Mouse (Mus musculus): Measurements from ENCODE around the gene Heatr6. TPM values are rescaled to one million over a fixed set of nuclear protein-coding genes. Genes with fewer than 3 reads are reported as not detected.

Gene Heatr6
- polyA plus RNA-seq, 1 experiment from 2014 or later = 19.7 TPM

GRCm38 (mm10) chr11:83791133-83791532 lies 37.6 kb downstream of the Heatr6 start:
- Histone ChIP-seq H3K4me3 (replicated peaks) (no peak overlapping the region), H3K4me1 (replicated peaks) (no peaks in the 10 kb centered on the region), H3K27ac (no peak overlapping the region), H3K9ac (no peak overlapping the region), H3K9me3 (no peaks in the 10 kb centered on the region), H3K4me2 (replicated peaks) (no peak overlapping the region), H3K27me3 (replicated peaks) (no peaks in the 10 kb centered on the region), H3K36me3 (no peaks in the 10 kb centered on the region)
- 55% methylated on average over 4 of the region's 4 CpGs for WGBS
- ATAC-seq = no peak

GRCm38 (mm10) chr11:83792316-83792914 lies 38.9 kb downstream of the Heatr6 start:
- Histone ChIP-seq H3K4me3 (replicated peaks) (no peak overlapping the region), H3K27ac (no peak overlapping the region), H3K27me3 (replicated peaks) (no peaks in the 10 kb centered on the region), H3K9me3 (no peaks in the 10 kb centered on the region), H3K4me1 (replicated peaks) (no peaks in the 10 kb centered on the region), H3K9ac (no peak overlapping the region), H3K36me3 (no peaks in the 10 kb centered on the region), H3K4me2 (replicated peaks) (no peak overlapping the region)
- peak; percentile 88 for ATAC-seq
- 58% methylated on average over 12 of the region's 12 CpGs for WGBS

- Histone ChIP-seq H3K4me1 (replicated peaks) (no peaks in the 10 kb centered on the region), H3K36me3 (no peaks in the 10 kb centered on the region), H3K4me3 (replicated peaks) (no peak overlapping the region), H3K27me3 (replicated peaks) (no peaks in the 10 kb centered on the region), H3K9me3 (no peaks in the 10 kb centered on the region), H3K9ac (no peak overlapping the region), H3K27ac (no peak overlapping the region), H3K4me2 (replicated peaks) (no peak overlapping the region)
- 67% methylated on average over 14 of the region's 14 CpGs for WGBS
- ATAC-seq = no peak
Measured at GRCm38 (mm10) chr11:83793264-83793663, 39.8 kb downstream of the Heatr6 start.

GRCm38 (mm10) chr11:83796112-83796511 lies 42.6 kb downstream of the Heatr6 start:
- no peaks in the 10 kb centered on the region for H3K27me3 ChIP-seq (replicated peaks)
- no peak for ATAC-seq
- no peak overlapping the region for H3K4me2 ChIP-seq (replicated peaks)
- H3K27ac ChIP-seq = no peak overlapping the region
- no peaks in the 10 kb centered on the region for H3K4me1 ChIP-seq (replicated peaks)
- H3K36me3 ChIP-seq = no peaks in the 10 kb centered on the region
- H3K9ac ChIP-seq = no peak overlapping the region
- no peak overlapping the region for H3K4me3 ChIP-seq (replicated peaks)
- 77% methylated on average over 6 of the region's 6 CpGs for WGBS
- H3K9me3 ChIP-seq = no peaks in the 10 kb centered on the region

- WGBS = 77% methylated on average over 10 of the region's 10 CpGs
- no peak overlapping the region for H3K27ac ChIP-seq
- no peak for ATAC-seq
- no peaks in the 10 kb centered on the region for H3K36me3 ChIP-seq
- no peak overlapping the region for H3K9ac ChIP-seq
- H3K4me2 ChIP-seq (replicated peaks) = no peak overlapping the region
- H3K27me3 ChIP-seq (replicated peaks) = no peaks in the 10 kb centered on the region
- no peaks in the 10 kb centered on the region for H3K4me1 ChIP-seq (replicated peaks)
- no peaks in the 10 kb centered on the region for H3K9me3 ChIP-seq
- no peak overlapping the region for H3K4me3 ChIP-seq (replicated peaks)
Measured at GRCm38 (mm10) chr11:83796980-83797608, 43.6 kb downstream of the Heatr6 start.

GRCm38 (mm10) chr11:83799871-83800430 lies 46.5 kb downstream of the Heatr6 start:
- H3K27me3 ChIP-seq (replicated peaks) = no peaks in the 10 kb centered on the region
- ATAC-seq = no peak
- no peaks in the 10 kb centered on the region for H3K9me3 ChIP-seq
- 78% methylated on average over 12 of the region's 12 CpGs for WGBS
- H3K36me3 ChIP-seq = no peaks in the 10 kb centered on the region
- no peak overlapping the region for H3K27ac ChIP-seq
- no peak overlapping the region for H3K9ac ChIP-seq
- no peak overlapping the region for H3K4me3 ChIP-seq (replicated peaks)
- H3K4me2 ChIP-seq (replicated peaks) = no peak overlapping the region
- no peaks in the 10 kb centered on the region for H3K4me1 ChIP-seq (replicated peaks)

- WGBS = 68% methylated on average over 8 of the region's 8 CpGs
- no peaks in the 10 kb centered on the region for H3K36me3 ChIP-seq
- ATAC-seq = no peak
- H3K27ac ChIP-seq = no peak overlapping the region
- H3K27me3 ChIP-seq (replicated peaks) = no peaks in the 10 kb centered on the region
- no peak overlapping the region for H3K4me2 ChIP-seq (replicated peaks)
- no peaks in the 10 kb centered on the region for H3K4me1 ChIP-seq (replicated peaks)
- H3K9me3 ChIP-seq = no peaks in the 10 kb centered on the region
- H3K9ac ChIP-seq = no peak overlapping the region
- no peak overlapping the region for H3K4me3 ChIP-seq (replicated peaks)
Measured at GRCm38 (mm10) chr11:83802166-83802565, 48.7 kb downstream of the Heatr6 start.

- Histone ChIP-seq H3K9ac (no peak overlapping the region), H3K4me1 (replicated peaks) (no peaks in the 10 kb centered on the region), H3K9me3 (no peaks in the 10 kb centered on the region), H3K27ac (no peak overlapping the region), H3K36me3 (no peaks in the 10 kb centered on the region), H3K4me2 (replicated peaks) (no peak overlapping the region), H3K27me3 (replicated peaks) (no peaks in the 10 kb centered on the region), H3K4me3 (replicated peaks) (no peak overlapping the region)
- 90% methylated on average over 4 of the region's 4 CpGs for WGBS
- ATAC-seq = no peak
Measured at GRCm38 (mm10) chr11:83802581-83802980, 49.1 kb downstream of the Heatr6 start.

- Histone ChIP-seq H3K27me3 (replicated peaks) (no peaks in the 10 kb centered on the region), H3K9ac (no peak overlapping the region), H3K4me2 (replicated peaks) (no peak overlapping the region), H3K36me3 (no peaks in the 10 kb centered on the region), H3K4me1 (replicated peaks) (no peaks in the 10 kb centered on the region), H3K4me3 (replicated peaks) (no peak overlapping the region), H3K27ac (no peak overlapping the region), H3K9me3 (no peaks in the 10 kb centered on the region)
- no peak for ATAC-seq
- WGBS = 91% methylated on average over 8 of the region's 8 CpGs
Measured at GRCm38 (mm10) chr11:83810441-83810840, 56.9 kb downstream of the Heatr6 start.

GRCm38 (mm10) chr11:83815191-83815590 lies 61.7 kb downstream of the Heatr6 start:
- no peak for ATAC-seq
- no peak overlapping the region for H3K4me2 ChIP-seq (replicated peaks)
- H3K9me3 ChIP-seq = no peaks in the 10 kb centered on the region
- H3K4me1 ChIP-seq (replicated peaks) = 0 out of 2 replicates have a peak, but pooled peaks cover 3% of the 10 kb centered on the region
- WGBS = 76% methylated on average over 5 of the region's 5 CpGs
- H3K36me3 ChIP-seq = no peaks in the 10 kb centered on the region
- no peak overlapping the region for H3K4me3 ChIP-seq (replicated peaks)
- no peak overlapping the region for H3K9ac ChIP-seq
- no peaks in the 10 kb centered on the region for H3K27me3 ChIP-seq (replicated peaks)
- H3K27ac ChIP-seq = no peak overlapping the region

- H3K27me3 ChIP-seq (replicated peaks) = no peaks in the 10 kb centered on the region
- no peak overlapping the region for H3K9ac ChIP-seq
- H3K9me3 ChIP-seq = no peaks in the 10 kb centered on the region
- H3K4me3 ChIP-seq (replicated peaks) = no peak overlapping the region
- no peak for ATAC-seq
- WGBS = 9% methylated on average over 9 of the region's 9 CpGs
- no peaks in the 10 kb centered on the region for H3K36me3 ChIP-seq
- H3K4me1 ChIP-seq (replicated peaks) = 0 out of 2 replicates have a peak, but pooled peaks cover 3% of the 10 kb centered on the region
- no peak overlapping the region for H3K27ac ChIP-seq
- no peak overlapping the region for H3K4me2 ChIP-seq (replicated peaks)
Measured at GRCm38 (mm10) chr11:83815628-83816027, 62.1 kb downstream of the Heatr6 start.

GRCm38 (mm10) chr11:83817048-83817447 lies 63.6 kb downstream of the Heatr6 start:
- no peaks in the 10 kb centered on the region for H3K36me3 ChIP-seq
- no peak overlapping the region for H3K4me3 ChIP-seq (replicated peaks)
- no peak overlapping the region for H3K9ac ChIP-seq
- H3K4me2 ChIP-seq (replicated peaks) = no peak overlapping the region
- H3K4me1 ChIP-seq (replicated peaks) = 0 out of 2 replicates have a peak, but pooled peaks cover 3% of the 10 kb centered on the region
- H3K9me3 ChIP-seq = no peaks in the 10 kb centered on the region
- WGBS = 80% methylated on average over 6 of the region's 6 CpGs
- ATAC-seq = no peak
- H3K27me3 ChIP-seq (replicated peaks) = no peaks in the 10 kb centered on the region
- H3K27ac ChIP-seq = no peak overlapping the region

- Histone ChIP-seq H3K9me3 (no peaks in the 10 kb centered on the region), H3K4me1 (replicated peaks) (0 out of 2 replicates have a peak, but pooled peaks cover 3% of the 10 kb centered on the region), H3K27me3 (replicated peaks) (no peaks in the 10 kb centered on the region), H3K4me3 (replicated peaks) (no peak overlapping the region), H3K4me2 (replicated peaks) (no peak overlapping the region), H3K27ac (no peak overlapping the region), H3K9ac (no peak overlapping the region), H3K36me3 (no peaks in the 10 kb centered on the region)
- WGBS = 58% methylated on average over 4 of the region's 4 CpGs
- no peak for ATAC-seq
Measured at GRCm38 (mm10) chr11:83817994-83818393, 64.5 kb downstream of the Heatr6 start.
